Mouse (Mus musculus): ENCODE measurements at regions not wholly inside any gene's neighbourhood (a gene's known extent, or its start where the extent isn't known, plus 50 kb on each side); places are given as distances from the start of the nearest gene placed in this dataset.

GRCm38 (mm10) chr1:76535522-76535956 is 979.3 kb downstream of the Epha4 start:
- no peak for TF ChIP-seq CTCF (IDR thresholded peaks at IDR 0.05; ENCODE audit: low read depth)
- no peak for TF ChIP-seq EP300 (IDR thresholded peaks at IDR 0.05; ENCODE audit: low read depth)

All from heart, postnatal 0 days (tissue).